Mouse (Mus musculus): ENCODE results near the gene Vmn1r85. TPM values are rescaled to one million over a fixed set of nuclear protein-coding genes. Genes with fewer than 3 reads are reported as not detected.

Vmn1r85 gene
- polyA plus RNA-seq, 1 experiment from 2014 or later, result not detected

- Histone ChIP-seq H3K4me3 (peak overlapping the region; percentile 69), H3K9me3 (no peaks in the 10 kb centered on the region), H3K4me2 (peak overlapping the region; percentile 74), H3K9ac (peak overlapping the region; percentile 91), H3K27me3 (replicated peaks) (no peaks in the 10 kb centered on the region), H3K4me1 (peaks cover 5% of the 10 kb centered on the region), H3K36me3 (no peaks in the 10 kb centered on the region), H3K27ac (replicated peaks) (peak overlapping the region; percentile 86)
- ATAC-seq (ENCODE audit: extremely low read depth, insufficient number of reproducible peaks, low FRiP score, low TSS enrichment), result no peak
- WGBS, result 3% methylated on average over 15 of the region's 15 CpGs
Measured at GRCm38 (mm10) chr7:13053961-13054286, 41.0 kb downstream of the Vmn1r85 start.

- no peak for ATAC-seq (ENCODE audit: extremely low read depth, insufficient number of reproducible peaks, low FRiP score, low TSS enrichment)
- Histone ChIP-seq H3K9me3 (no peaks in the 10 kb centered on the region), H3K4me2 (peak overlapping the region; percentile 74), H3K36me3 (no peaks in the 10 kb centered on the region), H3K27me3 (replicated peaks) (no peaks in the 10 kb centered on the region), H3K4me1 (peaks cover 5% of the 10 kb centered on the region), H3K4me3 (peak overlapping the region; percentile 69), H3K9ac (peak overlapping the region; percentile 91), H3K27ac (replicated peaks) (no peak overlapping the region)
- 86% methylated on average over 2 of the region's 2 CpGs for WGBS
Measured at GRCm38 (mm10) chr7:13053501-13053900, 41.5 kb downstream of the Vmn1r85 start.

DNA sequence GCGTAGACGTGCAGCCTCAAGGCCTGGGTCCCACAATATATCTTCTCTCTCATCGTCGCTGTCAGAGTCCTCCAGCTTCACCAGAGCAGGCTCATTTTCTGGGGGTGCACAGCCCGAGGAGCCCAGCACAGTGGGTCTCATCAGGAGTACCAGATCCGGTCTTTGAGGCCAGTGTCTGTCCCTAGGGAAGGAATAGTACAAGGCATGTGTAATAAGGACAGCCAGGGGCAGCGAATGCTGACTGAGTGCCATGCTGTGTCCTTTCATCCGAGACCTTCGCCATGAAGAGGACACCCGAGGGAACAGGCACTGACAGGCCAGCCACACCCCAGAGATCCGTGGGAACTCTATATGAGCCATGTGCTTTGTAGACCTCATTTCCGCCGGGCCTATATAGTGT is 42.0 kb downstream of the Vmn1r85 start:
- Histone ChIP-seq H3K4me1 (peaks cover 5% of the 10 kb centered on the region), H3K36me3 (no peaks in the 10 kb centered on the region), H3K9me3 (no peaks in the 10 kb centered on the region), H3K9ac (no peak overlapping the region), H3K27me3 (replicated peaks) (no peaks in the 10 kb centered on the region), H3K4me2 (no peak overlapping the region), H3K27ac (replicated peaks) (no peak overlapping the region), H3K4me3 (no peak overlapping the region)
- 85% methylated on average over 13 of the region's 13 CpGs for WGBS
- ATAC-seq (ENCODE audit: extremely low read depth, insufficient number of reproducible peaks, low FRiP score, low TSS enrichment), result no peak

- Histone ChIP-seq H3K9ac (0 out of 2 replicates have a peak overlapping the region, but pooled peaks have one; percentile 19), H3K4me1 (peaks cover 17% of the 10 kb centered on the region), H3K27me3 (replicated peaks) (peaks cover 47% of the 10 kb centered on the region), H3K4me3 (no peak overlapping the region), H3K36me3 (no peaks in the 10 kb centered on the region), H3K4me2 (no peak overlapping the region), H3K9me3 (peaks cover 9% of the 10 kb centered on the region; the same call in 1 of the 2 replicates), H3K27ac (replicated peaks) (no peak overlapping the region)
- ATAC-seq (ENCODE audit: extremely low read depth, insufficient number of reproducible peaks, low FRiP score, low TSS enrichment), result peak; percentile 19; the same call in 1 of the 2 replicates
- WGBS, result 2% methylated on average over 2 of the region's 2 CpGs
Measured at GRCm38 (mm10) chr7:13046084-13046483, 48.9 kb downstream of the Vmn1r85 start.

GRCm38 (mm10) chr7:13044254-13044625 is 50.7 kb downstream of the Vmn1r85 start:
- Histone ChIP-seq H3K36me3 (0 out of 2 replicates have a peak, but pooled peaks cover 6% of the 10 kb centered on the region), H3K27ac (replicated peaks) (no peak overlapping the region), H3K4me1 (peaks cover 20% of the 10 kb centered on the region), H3K9ac (peak overlapping the region; percentile 81), H3K4me3 (peak overlapping the region; percentile 60), H3K9me3 (peaks cover 9% of the 10 kb centered on the region; the same call in 1 of the 2 replicates), H3K27me3 (replicated peaks) (peaks cover 52% of the 10 kb centered on the region), H3K4me2 (peak overlapping the region; percentile 96)
- ATAC-seq (ENCODE audit: extremely low read depth, insufficient number of reproducible peaks, low FRiP score, low TSS enrichment), result no peak
- 3% methylated on average over 23 of the region's 23 CpGs for WGBS

GRCm38 (mm10) chr7:13043445-13044253 is 51.3 kb downstream of the Vmn1r85 start:
- H3K9ac ChIP-seq, result peak overlapping the region; percentile 81
- H3K27me3 ChIP-seq (replicated peaks), result peaks cover 52% of the 10 kb centered on the region
- no peak for ATAC-seq (ENCODE audit: extremely low read depth, insufficient number of reproducible peaks, low FRiP score, low TSS enrichment)
- H3K27ac ChIP-seq (replicated peaks), result no peak overlapping the region
- peaks cover 26% of the 10 kb centered on the region for H3K4me1 ChIP-seq
- peak overlapping the region; percentile 60 for H3K4me3 ChIP-seq
- H3K9me3 ChIP-seq, result peaks cover 9% of the 10 kb centered on the region; the same call in 1 of the 2 replicates
- 7% methylated on average over 88 of the region's 88 CpGs for WGBS
- H3K4me2 ChIP-seq, result peak overlapping the region; percentile 96
- H3K36me3 ChIP-seq, result 0 out of 2 replicates have a peak, but pooled peaks cover 6% of the 10 kb centered on the region

GRCm38 (mm10) chr7:13043120-13043444 is 51.9 kb downstream of the Vmn1r85 start:
- H3K4me3 ChIP-seq, result peak overlapping the region; percentile 60
- H3K4me2 ChIP-seq, result peak overlapping the region; percentile 96
- WGBS, result 37% methylated on average over 16 of the region's 16 CpGs
- peaks cover 52% of the 10 kb centered on the region for H3K27me3 ChIP-seq (replicated peaks)
- H3K36me3 ChIP-seq, result 0 out of 2 replicates have a peak, but pooled peaks cover 6% of the 10 kb centered on the region
- peaks cover 26% of the 10 kb centered on the region for H3K4me1 ChIP-seq
- peaks cover 9% of the 10 kb centered on the region; the same call in 1 of the 2 replicates for H3K9me3 ChIP-seq
- 0 out of 2 replicates have a peak overlapping the region, but pooled peaks have one; percentile 81 for H3K9ac ChIP-seq
- H3K27ac ChIP-seq (replicated peaks), result no peak overlapping the region
- no peak for ATAC-seq (ENCODE audit: extremely low read depth, insufficient number of reproducible peaks, low FRiP score, low TSS enrichment)

DNA sequence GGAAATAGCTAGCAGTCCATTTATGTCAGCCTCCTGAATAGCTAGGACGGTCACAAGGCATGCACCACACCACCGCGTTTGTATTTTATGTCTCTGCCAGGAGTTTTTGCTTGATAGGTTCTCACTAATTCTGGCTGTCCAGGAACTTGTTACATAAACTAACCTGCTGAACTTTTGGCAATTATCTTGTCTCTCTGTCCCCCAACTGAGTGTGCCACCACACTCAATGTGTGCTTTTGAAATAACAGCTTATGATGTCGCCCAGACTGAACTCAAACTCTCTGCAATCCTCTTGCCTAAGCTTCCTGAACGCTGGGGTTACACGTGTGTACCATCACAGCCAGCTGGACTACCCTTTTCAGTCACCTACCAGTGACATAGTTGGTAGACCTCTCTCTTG is 52.5 kb downstream of the Vmn1r85 start:
- Histone ChIP-seq H3K27me3 (replicated peaks) (peaks cover 52% of the 10 kb centered on the region), H3K4me3 (no peak overlapping the region), H3K9ac (no peak overlapping the region), H3K36me3 (0 out of 2 replicates have a peak, but pooled peaks cover 6% of the 10 kb centered on the region), H3K4me1 (peaks cover 26% of the 10 kb centered on the region), H3K4me2 (no peak overlapping the region), H3K9me3 (peaks cover 9% of the 10 kb centered on the region; the same call in 1 of the 2 replicates), H3K27ac (replicated peaks) (no peak overlapping the region)
- no peak for ATAC-seq (ENCODE audit: extremely low read depth, insufficient number of reproducible peaks, low FRiP score, low TSS enrichment)
- WGBS, result 57% methylated on average over 6 of the region's 6 CpGs

- WGBS, result 46% methylated on average over 1 of the region's 1 CpGs
- Histone ChIP-seq H3K4me3 (no peak overlapping the region), H3K9me3 (peaks cover 9% of the 10 kb centered on the region; the same call in 1 of the 2 replicates), H3K4me2 (no peak overlapping the region), H3K9ac (no peak overlapping the region), H3K36me3 (peaks cover 9% of the 10 kb centered on the region), H3K27me3 (replicated peaks) (peaks cover 52% of the 10 kb centered on the region), H3K27ac (replicated peaks) (no peak overlapping the region), H3K4me1 (peaks cover 34% of the 10 kb centered on the region)
- ATAC-seq (ENCODE audit: extremely low read depth, insufficient number of reproducible peaks, low FRiP score, low TSS enrichment), result no peak
Measured at GRCm38 (mm10) chr7:13041256-13041655, 53.7 kb downstream of the Vmn1r85 start.

DNA sequence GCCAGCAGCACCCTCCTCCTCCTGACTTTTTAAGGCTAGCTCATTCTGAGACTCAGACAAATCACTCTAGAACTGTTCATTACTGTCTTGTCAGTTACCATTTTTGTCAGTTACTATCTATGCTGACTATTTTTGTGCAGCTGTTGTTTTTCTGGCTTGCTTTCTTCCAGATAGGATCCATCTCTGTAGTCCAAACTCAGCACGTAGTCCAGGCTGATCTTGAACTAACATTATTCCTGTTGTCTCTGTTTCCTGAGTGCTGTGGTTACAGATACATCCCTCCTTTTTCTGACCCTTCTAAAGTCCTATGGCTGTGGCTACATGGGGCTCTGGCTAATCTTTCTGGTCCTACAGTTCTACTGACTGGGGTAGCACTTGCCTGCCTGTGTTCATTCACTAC is 55.8 kb downstream of the Vmn1r85 start:
- Histone ChIP-seq H3K9ac (peak overlapping the region; percentile 99), H3K4me2 (peak overlapping the region; percentile 93), H3K9me3 (peaks cover 9% of the 10 kb centered on the region; the same call in 1 of the 2 replicates), H3K27ac (replicated peaks) (peak overlapping the region; percentile 100), H3K36me3 (peaks cover 24% of the 10 kb centered on the region), H3K4me3 (peak overlapping the region; percentile 87), H3K27me3 (replicated peaks) (peaks cover 36% of the 10 kb centered on the region), H3K4me1 (peaks cover 43% of the 10 kb centered on the region)
- ATAC-seq (ENCODE audit: extremely low read depth, insufficient number of reproducible peaks, low FRiP score, low TSS enrichment), result no peak
- 56% methylated on average over 1 of the region's 1 CpGs for WGBS

GRCm38 (mm10) chr7:13038621-13039169 is 56.3 kb downstream of the Vmn1r85 start:
- peaks cover 25% of the 10 kb centered on the region for H3K36me3 ChIP-seq
- ATAC-seq (ENCODE audit: extremely low read depth, insufficient number of reproducible peaks, low FRiP score, low TSS enrichment), result no peak
- H3K4me2 ChIP-seq, result peak overlapping the region; percentile 93
- peaks cover 9% of the 10 kb centered on the region; the same call in 1 of the 2 replicates for H3K9me3 ChIP-seq
- peaks cover 31% of the 10 kb centered on the region for H3K27me3 ChIP-seq (replicated peaks)
- peak overlapping the region; percentile 100 for H3K27ac ChIP-seq (replicated peaks)
- H3K4me3 ChIP-seq, result peak overlapping the region; percentile 87
- peaks cover 43% of the 10 kb centered on the region for H3K4me1 ChIP-seq
- 17% methylated on average over 15 of the region's 15 CpGs for WGBS
- H3K9ac ChIP-seq, result peak overlapping the region; percentile 99

Measured in heart, embryonic 13.5 days (tissue).